Mouse (Mus musculus): ENCODE data around the gene Tmem11. TPM values are rescaled to one million over a fixed set of nuclear protein-coding genes. Genes with fewer than 3 reads are reported as not detected.

The Tmem11 gene
- 42.3 TPM for polyA plus RNA-seq (2017; shearing (Covaris generic))

GRCm38 (mm10) chr11:60878675-60879294, at the start of gene Tmem11:
TSS of gene Tmem11 (minus strand) at chr11:60879272.

GRCm38 (mm10) chr11:60914491-60914890, 35.4 kb upstream of the Tmem11 start, which contains the start of gene Natd1:
TSS of gene Natd1 (minus strand) at chr11:60914750.

GRCm38 (mm10) chr11:60830433-60831052, 48.5 kb downstream of the Tmem11 start, which contains the start of gene Dhrs7b:
TSS of gene Dhrs7b (plus strand) at chr11:60830631.

Other genes starting within 250 kb of the Tmem11 start
- gene Llgl1, start 179.5 kb downstream of the Tmem11 start, polyA plus RNA-seq (2017; shearing (Covaris generic)), result 22.2 TPM
- 204 TPM for gene Flii, start 152.0 kb downstream of the Tmem11 start, polyA plus RNA-seq (2017; shearing (Covaris generic))
- gene Mief2, start 150.9 kb downstream of the Tmem11 start, polyA plus RNA-seq (2017; shearing (Covaris generic)), result 19.5 TPM
- 17.9 TPM for gene Top3a, start 101.9 kb downstream of the Tmem11 start, polyA plus RNA-seq (2017; shearing (Covaris generic))
- gene Smcr8, start 101.7 kb downstream of the Tmem11 start, polyA plus RNA-seq (2017; shearing (Covaris generic)), result 15.6 TPM
- gene Shmt1, start 67.6 kb downstream of the Tmem11 start, polyA plus RNA-seq (2017; shearing (Covaris generic)), result 27.2 TPM
- gene Dhrs7b, start 48.6 kb downstream of the Tmem11 start, polyA plus RNA-seq (2017; shearing (Covaris generic)), result 34.9 TPM
- 8.1 TPM for gene Natd1, start 35.5 kb upstream of the Tmem11 start, polyA plus RNA-seq (2017; shearing (Covaris generic))
- gene Map2k3, start 52.8 kb upstream of the Tmem11 start, polyA plus RNA-seq (2017; shearing (Covaris generic)), result 56.4 TPM
- gene Kcnj12, start 143.3 kb upstream of the Tmem11 start, polyA plus RNA-seq (2017; shearing (Covaris generic)), result not detected
- gene Tnfrsf13b, start 247.5 kb upstream of the Tmem11 start, polyA plus RNA-seq (2017; shearing (Covaris generic)), result 75.9 TPM